12 mouse cellular contexts compared by ENCODE assay signal in the genomic region with DNA sequence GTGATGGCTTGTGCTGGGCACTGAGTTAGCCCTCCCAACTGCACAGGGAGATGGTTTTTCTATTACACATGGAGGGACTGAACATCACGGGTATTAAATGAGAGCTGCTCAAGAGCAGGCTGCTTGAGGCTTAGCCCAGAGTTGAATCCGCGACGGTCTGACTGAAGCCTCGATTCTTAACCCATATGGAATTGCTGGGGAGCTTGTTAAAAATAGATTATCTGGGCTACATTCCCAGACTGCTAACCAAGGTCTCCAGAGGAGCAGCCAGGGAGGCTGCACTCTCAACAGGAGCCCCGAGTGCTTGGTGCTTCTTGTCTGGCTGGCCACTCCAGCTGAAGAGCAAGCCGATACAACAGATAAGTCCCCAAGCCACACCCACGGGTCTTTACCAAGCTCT.
DNase-seq lines count a peak whose midpoint lies in the region.
"Had no signal": no experiment of that assay in that cellular context is flagged by ENCODE, and none has a peak within 500 bp of the region (broad histone marks: within the 10 kb centered on the region; RNA-seq: fewer than 3 reads in every experiment).

No protein-coding gene starts in this region.

- intact Hi-C loops in heart, postnatal 10 days (cut with DNase I), result no loop called here

- peak; percentile 12 for DNase-seq in adrenal gland, adult 2 months
- DNase-seq in adrenal gland, adult 18-20 months (ENCODE audit: low spot score in 2 of 2), result no peak
- DNase-seq in gastrocnemius, postnatal 25 days, result peak; percentile 9
- no peak for DNase-seq in gastrocnemius, postnatal 10 days
- peak; percentile 45 to 52 for DNase-seq in cerebellum, postnatal 25 days
- peak; percentile 24 to 44 for DNase-seq in heart, postnatal 10 days
- no peak for DNase-seq in yolk sac, embryonic 10.5 days (ENCODE audit: low spot score)
- DNase-seq in thymus, postnatal 10 days (ENCODE audit: low spot score in 2 of 2), result no peak
- DNase-seq: kidney, postnatal 4 days; layer of hippocampus, postnatal 36 days; lung, adult 2 months; thymus, postnatal 4 days had no signal

Comparison
In these comparisons a context has a peak if more than half of its experiments do, and no peak if none do; other contexts are left out.
1. DNase-seq: peak in adrenal gland, adult 2 months (single experiment), gastrocnemius, postnatal 25 days (single experiment), cerebellum, postnatal 25 days (2 of 2) and heart, postnatal 10 days (2 of 2); none in adrenal gland, adult 18-20 months (0 of 2), gastrocnemius, postnatal 10 days (single experiment), yolk sac, embryonic 10.5 days (single experiment) and thymus, postnatal 10 days (0 of 2).